Mouse (Mus musculus) CH12.LX (cell line): ENCODE data around the gene Rundc3a.
A peak's percentile ranks its signal among the peaks of the same experiment; 100 is the strongest.

Experiments
- CTCF ChIP-seq, 2 experiments: IDR thresholded peaks in 1 of 2; conservative IDR thresholded peaks in 1 of 2; 2 replicates each; pipeline ENCODE4 v1.5.1; 2011 to 2012; ENCODE audit warnings: low read depth in 2 of 2, low read length in 2 of 2, improper control_type of control experiment in 1 of 2, inconsistent platforms in 1 of 2, mild to moderate bottlenecking in 1 of 2, moderate library complexity in 1 of 2
- ELF1 ChIP-seq: IDR thresholded peaks from 2 replicates; pipeline ENCODE4 v1.6.1; 2014; ENCODE audit warnings: low read depth, mild to moderate bottlenecking, inconsistent platforms, low read length, improper control_type of control experiment
- EP300 ChIP-seq: IDR thresholded peaks from 2 replicates; pipeline ENCODE4 v1.6.1; 2011; ENCODE audit warnings: low read length, improper control_type of control experiment
- ETS1 ChIP-seq: conservative IDR thresholded peaks from 2 replicates; pipeline ENCODE4 v1.6.1; 2012; ENCODE audit warnings: low read depth, mild to moderate bottlenecking, inconsistent platforms, low read length, improper control_type of control experiment, moderate library complexity
- GABPA ChIP-seq: IDR thresholded peaks from 2 replicates; pipeline ENCODE4 v1.6.1; 2012; ENCODE audit warnings: low read depth, low read length, improper control_type of control experiment, inconsistent platforms; ENCODE audit not compliant: insufficient replicate concordance
- JUND ChIP-seq: conservative IDR thresholded peaks from 2 replicates; pipeline ENCODE4 v1.6.1; 2011; ENCODE audit warnings: low read depth, low read length, improper control_type of control experiment
- KAT2A ChIP-seq: IDR thresholded peaks from 2 replicates; pipeline ENCODE4 v1.6.1; 2012; ENCODE audit warnings: low read length, improper control_type of control experiment, inconsistent platforms; ENCODE audit not compliant: insufficient replicate concordance
- NELFE ChIP-seq: IDR thresholded peaks from 2 replicates; pipeline ENCODE4 v1.6.1; 2011; ENCODE audit warnings: low read depth, low read length, improper control_type of control experiment
- POLR2A ChIP-seq: IDR thresholded peaks from 2 replicates; pipeline ENCODE4 v1.6.1; 2011; ENCODE audit warnings: low read depth, mild to moderate bottlenecking, improper control_type of control experiment, low read length
- RAD21 ChIP-seq: IDR thresholded peaks from 2 replicates; pipeline ENCODE4 v1.6.1; 2011; ENCODE audit warnings: low read depth, mild to moderate bottlenecking, low read length, improper control_type of control experiment, moderate library complexity
- TCF12 ChIP-seq: IDR thresholded peaks from 2 replicates; pipeline ENCODE4 v1.6.1; 2014; ENCODE audit warnings: low read depth, mild to moderate bottlenecking, inconsistent platforms, low read length, improper control_type of control experiment
- ZC3H11A ChIP-seq: IDR thresholded peaks from 2 replicates; pipeline ENCODE4 v1.6.1; 2012; ENCODE audit warnings: low read depth, mild to moderate bottlenecking, inconsistent platforms, low read length, improper control_type of control experiment

DNA sequence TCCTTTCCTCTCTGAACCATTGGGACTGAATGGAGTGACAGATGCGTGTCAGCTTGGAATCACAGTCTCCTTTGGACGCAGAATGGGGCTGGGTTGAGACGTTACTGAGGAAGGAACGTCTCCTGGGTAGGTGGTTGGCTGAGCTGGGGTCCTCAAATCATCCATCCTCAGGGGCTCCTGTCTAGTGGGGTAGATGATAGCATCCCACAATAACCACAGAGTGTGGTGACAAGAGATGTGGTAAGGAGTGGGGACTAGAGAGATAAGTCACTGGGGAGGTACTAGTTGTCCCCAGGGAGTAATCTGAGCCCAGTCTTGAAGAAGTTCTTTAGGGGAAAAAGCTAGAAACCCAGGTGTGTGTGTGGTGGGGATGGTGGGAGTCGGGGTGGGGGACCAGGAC lies 24.9 kb upstream of the Rundc3a start:
- TF ChIP-seq ETS1 (peak; percentile 44), EP300 (peak; percentile 77), CTCF (conservative IDR thresholded peaks at IDR 0.05 in 1 of 2, IDR thresholded peaks at IDR 0.05 in 1 of 2; ENCODE audit: low read depth in 2 of 2, low read length in 2 of 2) (no peak), ELF1 (no peak), ZC3H11A (no peak), POLR2A (no peak), KAT2A (0 out of 2 replicates have a peak, but pooled peaks have one; percentile 44), TCF12 (peak; percentile 91), JUND (no peak), NELFE (no peak), GABPA (no peak), RAD21 (no peak)
